Mouse (Mus musculus) thymus, postnatal 10 days (tissue): ENCODE results near the gene Nono.

ENCODE experiments used
- DNase-seq, 2 experiments: peaks; one replicate each; pipeline ENCODE4 v3.0.0; 2021; ENCODE audit warnings: low spot score in 2 of 2

The Nono gene

DNA sequence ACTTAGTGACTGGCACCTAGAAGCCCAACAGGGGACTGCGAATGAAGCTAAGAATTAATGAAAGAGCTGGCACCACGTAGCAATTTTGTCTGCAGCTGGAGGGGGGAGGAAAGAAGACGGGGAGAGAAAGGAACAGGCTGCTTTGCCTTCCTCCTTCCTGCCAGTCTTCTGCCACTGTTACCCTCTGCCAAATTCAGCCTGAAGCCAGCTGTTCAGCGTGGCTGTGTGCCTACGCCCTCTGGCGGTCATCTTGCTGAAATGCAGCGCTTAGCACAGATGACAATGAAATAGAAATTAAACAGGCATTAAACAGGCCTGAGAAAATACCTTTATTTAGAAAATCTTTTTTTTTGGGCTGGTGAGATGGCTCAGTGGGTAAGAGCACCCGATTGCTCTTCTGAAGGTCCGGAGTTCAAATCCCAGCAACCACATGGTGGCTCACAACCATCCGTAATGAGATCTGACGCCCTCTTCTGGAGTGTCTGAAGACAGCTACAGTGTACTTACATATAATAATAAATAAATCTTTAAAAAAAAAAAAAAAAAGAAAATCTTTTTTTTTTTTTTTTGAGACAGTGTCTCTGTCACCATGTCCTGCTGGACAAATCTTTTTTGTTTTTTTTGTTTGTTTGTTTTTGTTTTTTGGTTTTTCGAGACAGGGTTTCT, 57.5 kb downstream of the Nono start:
- DNase-seq: peak; percentile 8 to 45
